8 mouse cellular contexts compared by ENCODE assay signal in the genomic region with DNA sequence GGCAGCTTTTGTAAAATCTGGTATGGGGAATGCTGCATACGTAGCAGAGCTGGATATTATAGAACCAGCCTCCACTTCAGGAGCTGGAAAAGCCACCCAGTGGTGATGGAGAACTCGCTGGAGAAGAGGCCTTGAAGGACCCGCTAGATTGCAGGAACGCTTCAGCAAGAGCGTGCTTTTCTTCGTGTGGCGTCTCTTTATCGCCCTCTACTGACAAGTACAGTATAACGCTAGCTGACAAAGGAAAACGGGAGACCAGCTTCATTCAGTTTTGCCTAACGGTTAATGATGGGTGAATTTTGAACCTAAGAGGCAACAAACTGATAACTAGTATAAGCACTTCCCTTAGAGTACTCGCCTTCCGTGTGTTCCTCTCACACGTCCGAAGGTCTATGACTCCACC. TPM values are rescaled to one million over a fixed set of nuclear protein-coding genes. Genes with fewer than 3 reads are reported as not detected.
DNase-seq lines count a peak whose midpoint lies in the region; ATAC-seq and TF ChIP-seq lines count a peak whose summit lies in the region.
"Had no signal": no experiment of that assay in that cellular context is flagged by ENCODE, and none has a peak within 500 bp of the region (broad histone marks: within the 10 kb centered on the region; RNA-seq: fewer than 3 reads in every experiment).

No protein-coding gene starts in this region.

- peak overlapping the region; percentile 40; the same call in 1 of the 2 replicates for H3K4me2 ChIP-seq in heart, embryonic 16.5 days (ENCODE audit: low read depth, low read length)
- H3K4me2 ChIP-seq: liver, embryonic 15.5 days had no signal

- H3K4me1 ChIP-seq in ES-Bruce4 (ENCODE audit: control insufficient read depth, insufficient read depth, low read length), result no peaks in the 10 kb centered on the region
- no peaks in the 10 kb centered on the region for H3K4me1 ChIP-seq in heart, embryonic 16.5 days (ENCODE audit: control insufficient read depth, insufficient read depth, low read length)
- H3K4me1 ChIP-seq: liver, embryonic 15.5 days had no signal

- TF ChIP-seq EP300 in ES-Bruce4 (IDR thresholded peaks at IDR 0.05; ENCODE audit: insufficient read depth, low read depth, low read length), result no peak

- no peaks in the 10 kb centered on the region for H3K36me3 ChIP-seq in ES-Bruce4 (ENCODE audit: control insufficient read depth, insufficient read depth, low read length, poor library complexity, severe bottlenecking)
- H3K36me3 ChIP-seq in heart, embryonic 16.5 days (ENCODE audit: control insufficient read depth, insufficient read depth), result no peaks in the 10 kb centered on the region
- H3K36me3 ChIP-seq: liver, embryonic 15.5 days had no signal

- no peak overlapping the region for H3K4me3 ChIP-seq in ES-Bruce4 (ENCODE audit: low read depth, low read length)
- H3K4me3 ChIP-seq in heart, embryonic 16.5 days (ENCODE audit: low read length), result no peak overlapping the region
- H3K4me3 ChIP-seq: liver, embryonic 15.5 days had no signal

- TF ChIP-seq CTCF in ES-Bruce4 (IDR thresholded peaks at IDR 0.05; ENCODE audit: low read depth, low read length), result peak; percentile 53

- no peak overlapping the region for H3K27ac ChIP-seq in ES-Bruce4 (ENCODE audit: insufficient read depth, low read length)
- no peak overlapping the region for H3K27ac ChIP-seq in heart, embryonic 16.5 days (ENCODE audit: low read length)
- H3K27ac ChIP-seq: liver, embryonic 15.5 days had no signal

- no peak for ATAC-seq in heart, embryonic 16.5 days (replicated peaks; ENCODE audit: extremely low read depth, insufficient read depth, low FRiP score)

- no peaks in the 10 kb centered on the region for H3K9me3 ChIP-seq in ES-Bruce4 (replicated peaks; ENCODE audit: control insufficient read depth, insufficient read depth, low read length, poor library complexity, severe bottlenecking)
- H3K9me3 ChIP-seq in heart, embryonic 16.5 days (replicated peaks; ENCODE audit: control insufficient read depth, low read length), result no peaks in the 10 kb centered on the region
- H3K9me3 ChIP-seq: liver, embryonic 15.5 days had no signal

- no peak overlapping the region for H3K9ac ChIP-seq in ES-Bruce4 (ENCODE audit: low read depth, poor library complexity, severe bottlenecking)
- H3K9ac ChIP-seq in heart, embryonic 16.5 days (ENCODE audit: low read length), result no peak overlapping the region
- H3K9ac ChIP-seq: liver, embryonic 15.5 days had no signal

- H3K27me3 ChIP-seq in ES-Bruce4 (ENCODE audit: control insufficient read depth, insufficient read depth, low read length, poor library complexity, severe bottlenecking), result no peaks in the 10 kb centered on the region
- H3K27me3 ChIP-seq in heart, embryonic 16.5 days (ENCODE audit: control insufficient read depth, insufficient read depth, low read length), result no peaks in the 10 kb centered on the region

- peak; percentile 53 for DNase-seq in adipocyte (ENCODE audit: low spot score)
- DNase-seq in embryo, embryonic 11.5 days (ENCODE audit: low read depth, low spot score), result peak; percentile 79
- peak; percentile 49 to 51 for DNase-seq in kidney, postnatal 36 days
- peak; percentile 75 for DNase-seq in lung, postnatal 10 days
- peak; percentile 66 for DNase-seq in right cerebral cortex, adult 18-20 months

- 3% methylated on average over 15 of the region's 15 CpGs for WGBS in heart, embryonic 16.5 days

- TF ChIP-seq POLR2A in ES-Bruce4 (IDR thresholded peaks at IDR 0.05; ENCODE audit: insufficient read depth, low read length), result no peak

RNA-seq across cellular contexts. Expression of gene Il17rd, which starts 9.0 kb away (rescaled TPM):
- polyA plus RNA-seq in ES-Bruce4 (2011; ENCODE audit: insufficient read depth, insufficient read length, low read depth, missing spikeins), result 47.3 and 48.9 TPM in 2 replicates
- 0.92 and 1.1 TPM in 2 replicates for polyA plus RNA-seq in heart, embryonic 16.5 days (2015; fragmentation: Nextera tagmentation; extraction: Ambion mirVana)

RNA-seq across cellular contexts. Expression of gene Hesx1, which starts 35.6 kb away (rescaled TPM):
- polyA plus RNA-seq in ES-Bruce4 (2011; ENCODE audit: insufficient read depth, insufficient read length, low read depth, missing spikeins), result 1.6 and 3.7 TPM in 2 replicates
- polyA plus RNA-seq in heart, embryonic 16.5 days (2015; fragmentation: Nextera tagmentation; extraction: Ambion mirVana), result 0.29 TPM in 1 of 2 replicates, not detected in the other

RNA-seq across cellular contexts. Expression of gene Appl1, which starts 58.7 kb away (rescaled TPM):
- polyA plus RNA-seq in ES-Bruce4 (2011; ENCODE audit: insufficient read depth, insufficient read length, low read depth, missing spikeins), result 55.5 and 67.3 TPM in 2 replicates
- polyA plus RNA-seq in heart, embryonic 16.5 days (2015; fragmentation: Nextera tagmentation; extraction: Ambion mirVana), result 25.0 and 30.4 TPM in 2 replicates

Comparison
In these comparisons a context has a peak if more than half of its experiments do, and no peak if none do; other contexts are left out.
1. RNA of gene Il17rd, which starts 9.0 kb away (polyA plus RNA-seq): 47.3 to 48.9 TPM in ES-Bruce4; 0.92 to 1.1 TPM in heart, embryonic 16.5 days; every median in the first group is over 10 times any median in the second.
2. Peak in every context shown above with its lines, with median percentiles within 50 percentile points of each other: DNase-seq.